Mouse (Mus musculus): ENCODE results near the gene Psmd5.

Psmd5 gene

GRCm38 (mm10) chr2:34874816-34875345 is at the start of gene Psmd5:
TSS of gene Psmd5 (minus strand) at chr2:34874968.
- peak; percentile 13 for DNase-seq (ENCODE audit: low spot score)

- DNase-seq (ENCODE audit: low spot score) = no peak
Observed at GRCm38 (mm10) chr2:34922729-34923128, 48.0 kb upstream of the Psmd5 start.

- DNase-seq (ENCODE audit: low spot score) = no peak
Observed at GRCm38 (mm10) chr2:34920144-34920543, 45.4 kb upstream of the Psmd5 start.

- DNase-seq (ENCODE audit: low spot score) = no peak
Observed at GRCm38 (mm10) chr2:34915103-34915502, 40.3 kb upstream of the Psmd5 start.

- DNase-seq (ENCODE audit: low spot score) = no peak
Observed at GRCm38 (mm10) chr2:34914823-34915082, 40.0 kb upstream of the Psmd5 start.

GRCm38 (mm10) chr2:34914069-34914822 is 39.5 kb upstream of the Psmd5 start:
- peak; percentile 60 for DNase-seq (ENCODE audit: low spot score)

GRCm38 (mm10) chr2:34913218-34914068 is 38.7 kb upstream of the Psmd5 start, which contains the start of gene Phf19:
TSS of gene Phf19 (minus strand) at chr2:34914026.
- DNase-seq (ENCODE audit: low spot score) = no peak

- no peak for DNase-seq (ENCODE audit: low spot score)
Observed at GRCm38 (mm10) chr2:34912613-34913012, 37.8 kb upstream of the Psmd5 start.

- DNase-seq (ENCODE audit: low spot score) = no peak
Observed at GRCm38 (mm10) chr2:34911871-34912270, 37.1 kb upstream of the Psmd5 start.

- no peak for DNase-seq (ENCODE audit: low spot score)
Observed at GRCm38 (mm10) chr2:34909719-34910118, 35.0 kb upstream of the Psmd5 start.

- no peak for DNase-seq (ENCODE audit: low spot score)
Observed at GRCm38 (mm10) chr2:34906861-34907604, 32.3 kb upstream of the Psmd5 start.

GRCm38 (mm10) chr2:34906426-34906825 is 31.7 kb upstream of the Psmd5 start:
- no peak for DNase-seq (ENCODE audit: low spot score)

- DNase-seq (ENCODE audit: low spot score) = peak; percentile 100
Observed at GRCm38 (mm10) chr2:34904849-34905542, 30.2 kb upstream of the Psmd5 start.

- DNase-seq (ENCODE audit: low spot score) = no peak
Observed at GRCm38 (mm10) chr2:34903652-34904405, 29.1 kb upstream of the Psmd5 start.

GRCm38 (mm10) chr2:34903191-34903590 is 28.4 kb upstream of the Psmd5 start:
- no peak for DNase-seq (ENCODE audit: low spot score)

GRCm38 (mm10) chr2:34902731-34903130 is 28.0 kb upstream of the Psmd5 start:
- DNase-seq (ENCODE audit: low spot score) = no peak

GRCm38 (mm10) chr2:34901726-34902125 is 27.0 kb upstream of the Psmd5 start:
- no peak for DNase-seq (ENCODE audit: low spot score)

- DNase-seq (ENCODE audit: low spot score) = no peak
Observed at GRCm38 (mm10) chr2:34900412-34900811, 25.6 kb upstream of the Psmd5 start.

- no peak for DNase-seq (ENCODE audit: low spot score)
Observed at GRCm38 (mm10) chr2:34899682-34900081, 24.9 kb upstream of the Psmd5 start.

GRCm38 (mm10) chr2:34897820-34898219 is 23.1 kb upstream of the Psmd5 start:
- peak; percentile 68 for DNase-seq (ENCODE audit: low spot score)

Measured in retina, embryonic 14.5 days (tissue).